Mouse (Mus musculus) monocyte, adult 5-6 weeks (primary cell): ENCODE measurements around the gene Ago4. TPM values are rescaled to one million over a fixed set of nuclear protein-coding genes. Genes with fewer than 3 reads are reported as not detected.

Experiments
- ATAC-seq: fragments of 153-309, 156-312 bp; replicated peaks from 2 replicates; pipeline ENCODE4 v1.8.0; 2017; ENCODE audit warnings: mild to moderate bottlenecking; ENCODE audit not compliant: low TSS enrichment, insufficient number of reproducible peaks, severe bottlenecking, poor library complexity, low FRiP score
- total RNA-seq: library from RNA; stranded (forward); fragments of 200-1000, 200-491, 200-594 nt; gene quantifications from 3 replicates; pipeline ENCODE4 v1.2.3, GENCODE M21; 2017

Gene Ago4
- total RNA-seq, 1 experiment from 2014 or later: 5.7 TPM

GRCm38 (mm10) chr4:126485065-126485464, 48.2 kb downstream of the Ago4 start:
- ATAC-seq: no peak

GRCm38 (mm10) chr4:126483874-126484273, 49.4 kb downstream of the Ago4 start:
- ATAC-seq: no peak

DNA sequence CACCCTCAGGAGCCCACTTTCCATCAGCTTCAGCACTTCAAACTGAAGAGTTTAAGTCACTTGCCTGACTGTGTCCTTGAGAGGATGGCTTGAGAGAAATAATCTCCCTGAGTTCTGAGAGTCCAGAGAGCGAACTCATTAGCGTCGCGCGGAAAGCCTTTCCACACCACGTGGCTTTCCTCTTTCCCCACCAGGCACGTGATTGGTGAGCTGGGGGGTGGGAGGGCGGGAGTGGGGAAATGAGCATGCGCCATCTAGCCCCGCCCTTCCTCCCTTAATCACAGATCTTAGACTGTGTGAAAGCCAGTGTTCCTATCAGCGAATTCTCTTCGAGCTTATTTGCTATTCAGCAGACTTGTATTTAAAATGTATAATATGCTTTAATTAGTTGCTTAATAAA, 50.3 kb downstream of the Ago4 start:
- ATAC-seq: no peak

GRCm38 (mm10) chr4:126481461-126481860, 51.8 kb downstream of the Ago4 start:
- no peak for ATAC-seq

DNA sequence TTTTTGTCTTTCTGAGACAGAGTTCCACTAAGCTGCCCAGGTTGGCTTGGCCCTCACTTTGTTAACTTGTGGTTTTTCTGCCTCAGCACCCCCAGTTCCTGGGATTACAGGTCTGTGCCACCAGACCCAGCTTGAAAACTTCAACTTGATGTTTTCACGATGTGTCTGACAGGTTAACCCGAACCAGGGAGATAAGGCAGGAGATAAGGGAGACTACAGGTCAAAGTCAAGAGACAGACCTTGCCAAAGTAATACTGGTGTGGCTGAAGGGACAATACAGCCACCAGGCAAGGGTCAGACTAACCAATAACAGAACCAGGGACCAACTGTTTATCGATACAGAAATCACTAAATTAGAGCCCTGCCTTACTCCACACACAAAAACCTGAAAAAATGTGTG, 53.0 kb downstream of the Ago4 start:
- no peak for ATAC-seq

DNA sequence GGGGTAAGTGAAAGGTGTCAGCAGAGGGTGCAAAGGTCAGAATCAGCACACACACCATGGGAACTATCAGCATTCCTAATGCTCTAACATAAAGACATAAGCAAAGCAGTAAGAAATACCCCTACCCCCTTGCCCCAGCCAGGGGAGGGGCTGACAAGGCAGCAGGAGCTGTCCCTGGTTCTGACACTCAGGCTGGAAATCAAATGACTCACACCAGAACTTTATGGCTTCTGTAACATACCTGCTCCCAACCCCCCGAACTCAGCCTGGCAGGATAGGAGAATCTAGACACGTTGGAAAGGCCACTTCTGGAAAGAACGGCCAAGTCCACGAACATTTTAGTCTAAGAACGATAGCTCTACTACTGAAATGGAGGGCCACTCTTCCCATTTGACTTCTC, 60.2 kb downstream of the Ago4 start:
- ATAC-seq: no peak

DNA sequence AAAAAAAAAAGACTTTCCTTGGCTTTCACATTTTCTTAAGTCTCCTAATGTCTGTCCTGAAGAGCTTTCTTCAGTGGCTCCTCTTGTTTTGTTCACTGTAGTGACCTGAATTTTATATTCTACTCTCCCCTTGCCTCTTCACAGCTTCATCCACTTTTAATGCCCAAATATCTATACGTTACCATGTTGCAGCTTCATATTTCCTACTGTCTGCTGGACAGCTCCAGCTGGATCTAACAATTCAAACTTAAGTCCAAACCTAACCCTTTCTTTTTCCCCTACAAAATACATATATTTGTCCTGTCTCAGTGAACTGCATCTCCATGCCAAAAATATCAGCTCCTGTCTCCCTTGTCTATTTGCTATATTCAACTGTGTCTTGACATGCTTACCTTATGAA, 63.9 kb downstream of the Ago4 start:
- ATAC-seq: no peak

- ATAC-seq: 0 out of 2 replicates have a peak, but pooled peaks have one; percentile 8
Measured at GRCm38 (mm10) chr4:126468925-126469324, 64.3 kb downstream of the Ago4 start.

- ATAC-seq: peak; percentile 94
Measured at GRCm38 (mm10) chr4:126468285-126468901, 64.9 kb downstream of the Ago4 start, which contains the start of gene Ago1. Gene Ago1 (minus strand): TSS chr4:126468583.

DNA sequence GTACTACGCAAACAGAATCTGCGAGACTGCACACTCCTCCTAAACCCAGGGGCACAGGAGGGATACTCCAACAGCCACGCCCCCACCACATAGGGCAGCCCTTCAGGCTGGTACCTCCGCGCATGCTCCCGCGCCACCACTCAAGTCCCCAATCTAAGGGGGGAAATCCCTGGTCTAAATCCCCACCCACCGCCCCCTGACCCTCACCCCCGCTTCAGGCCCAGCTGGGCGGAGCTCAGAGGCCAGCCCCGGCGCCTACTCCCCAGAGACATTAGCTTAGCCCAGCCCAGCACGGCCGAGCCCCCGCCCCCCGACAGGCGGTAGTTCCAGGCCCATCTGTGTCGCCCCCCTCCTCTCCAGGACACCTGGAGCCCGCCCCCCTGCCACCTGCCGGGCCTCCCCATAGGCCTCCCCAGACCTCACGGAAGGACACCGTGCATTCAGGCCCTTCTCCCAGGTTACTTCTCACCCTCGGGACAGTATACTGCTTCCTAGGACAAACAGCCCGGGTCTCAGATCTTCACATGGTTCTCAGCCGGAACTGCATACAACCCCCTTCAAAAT, 65.5 kb downstream of the Ago4 start:
- ATAC-seq: no peak

GRCm38 (mm10) chr4:126466251-126466750, 67.0 kb downstream of the Ago4 start:
- ATAC-seq: no peak

GRCm38 (mm10) chr4:126465843-126466242, 67.4 kb downstream of the Ago4 start:
- no peak for ATAC-seq

GRCm38 (mm10) chr4:126464892-126465235, 68.4 kb downstream of the Ago4 start:
- ATAC-seq: no peak

DNA sequence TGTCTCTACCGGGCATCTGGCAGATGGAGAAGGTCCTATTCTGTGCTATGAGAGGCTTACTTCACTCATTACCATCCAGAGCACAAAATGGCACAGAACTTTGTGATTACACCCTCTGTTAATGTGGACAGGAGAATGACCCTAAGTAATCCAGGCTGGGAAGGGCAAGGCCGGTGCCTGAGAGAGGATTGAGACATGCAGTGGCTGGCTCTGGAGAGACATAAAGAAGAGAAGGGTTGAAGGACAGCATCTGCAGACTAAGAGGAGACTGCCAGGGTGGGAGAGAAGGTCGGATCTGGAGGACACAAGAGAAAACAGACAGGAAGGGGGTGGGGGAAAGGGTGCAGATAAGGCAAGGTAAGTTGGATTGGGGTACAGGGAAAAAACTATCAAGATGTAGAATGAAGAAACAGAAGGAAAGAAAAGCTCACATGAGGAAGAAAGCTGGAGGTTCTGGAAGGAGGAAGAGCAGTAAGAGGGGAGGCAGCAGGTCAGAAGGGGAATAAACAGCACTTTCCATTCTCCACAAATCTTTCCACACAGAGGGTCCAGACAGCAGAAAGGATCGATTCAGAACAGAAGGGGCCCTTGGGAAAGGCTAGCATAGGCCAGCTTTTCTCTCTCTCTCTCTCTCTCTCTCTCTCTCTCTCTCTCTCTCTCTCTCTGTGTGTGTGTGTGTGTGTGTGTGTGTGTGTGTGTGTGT, 68.9 kb downstream of the Ago4 start:
- no peak for ATAC-seq

DNA sequence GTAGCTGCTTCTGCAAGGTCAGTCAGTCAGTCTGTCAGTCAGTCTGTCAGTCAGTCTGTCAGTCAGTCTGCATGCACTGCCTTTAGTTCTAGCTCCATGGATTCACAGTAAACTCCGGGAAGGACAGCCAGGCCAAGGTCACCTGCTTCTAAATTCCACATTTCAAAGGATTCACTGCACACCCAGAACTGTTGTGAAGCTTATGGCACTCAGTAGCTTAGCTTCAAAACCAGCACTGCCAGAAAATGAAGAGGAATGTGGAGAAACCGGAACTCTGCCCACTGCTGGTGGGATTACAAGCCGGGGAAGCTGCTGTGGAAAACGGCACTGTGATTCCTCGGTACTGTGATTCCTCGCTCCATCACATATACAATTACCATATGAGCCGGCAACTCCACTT, 77.8 kb downstream of the Ago4 start:
- ATAC-seq: no peak

- ATAC-seq: no peak
Measured at GRCm38 (mm10) chr4:126454547-126455254, 78.6 kb downstream of the Ago4 start.

GRCm38 (mm10) chr4:126450268-126450667, 83.0 kb downstream of the Ago4 start:
- ATAC-seq: no peak

GRCm38 (mm10) chr4:126447126-126447525, 86.1 kb downstream of the Ago4 start:
- ATAC-seq: no peak

DNA sequence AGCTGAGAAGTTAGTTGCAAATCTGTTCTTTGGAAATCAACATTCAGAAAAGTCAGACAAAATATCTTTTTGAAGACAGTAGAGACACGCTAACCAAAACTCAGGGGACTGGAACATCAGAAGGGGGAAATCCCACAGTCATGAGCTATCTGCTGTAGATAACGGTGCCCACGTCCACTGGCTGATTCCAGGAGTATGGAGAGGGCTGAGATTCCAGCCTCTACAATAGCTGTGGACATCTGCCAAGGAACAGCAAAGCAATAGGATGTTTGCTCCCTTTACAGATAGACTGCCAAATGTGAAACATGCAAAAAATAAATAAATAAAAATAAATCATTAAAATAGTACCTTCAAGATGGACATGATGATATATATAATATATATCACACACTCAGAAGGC, 88.7 kb downstream of the Ago4 start:
- ATAC-seq: no peak
